Mouse (Mus musculus) cerebellum, postnatal 14 days (tissue): ENCODE results near the gene Crabp1.
A peak's percentile ranks its signal among the peaks of the same experiment; 100 is the strongest.

Experiments used
- DNase-seq, 2 experiments: peaks; one replicate each; pipeline ENCODE4 v3.0.0; 2021; ENCODE audit warnings: mixed read lengths in 2 of 2

The Crabp1 gene

GRCm38 (mm10) chr9:54764561-54765217 lies at the start of gene Crabp1:
TSS of gene Crabp1 (plus strand) at chr9:54764748.
- DNase-seq, result no peak

GRCm38 (mm10) chr9:54715776-54716175 lies 48.8 kb upstream of the Crabp1 start:
- no peak for DNase-seq

- DNase-seq, result no peak
These were observed 47.0 kb upstream of the Crabp1 start for GRCm38 (mm10) chr9:54717527-54717926.

- DNase-seq, result no peak
These were observed 42.4 kb upstream of the Crabp1 start for GRCm38 (mm10) chr9:54722156-54722555.

- no peak for DNase-seq
These were observed 42.0 kb upstream of the Crabp1 start for GRCm38 (mm10) chr9:54722596-54722995.

GRCm38 (mm10) chr9:54726315-54726714 lies 38.2 kb upstream of the Crabp1 start:
- DNase-seq, result no peak

- no peak for DNase-seq
These were observed 32.4 kb upstream of the Crabp1 start for GRCm38 (mm10) chr9:54732122-54732521.

GRCm38 (mm10) chr9:54733921-54734638 lies 30.5 kb upstream of the Crabp1 start, which contains the start of gene Wdr61:
TSS of gene Wdr61 (minus strand) at chr9:54734519.
- peak; percentile 99 for DNase-seq

GRCm38 (mm10) chr9:54734639-54735252 lies 29.8 kb upstream of the Crabp1 start:
- DNase-seq, result no peak

GRCm38 (mm10) chr9:54736284-54736701 lies 28.3 kb upstream of the Crabp1 start:
- peak; percentile 46 to 68 for DNase-seq

- DNase-seq, result peak; percentile 70 to 77
These were observed 26.2 kb upstream of the Crabp1 start for GRCm38 (mm10) chr9:54738376-54738775.

GRCm38 (mm10) chr9:54743891-54744290 lies 20.7 kb upstream of the Crabp1 start:
- DNase-seq, result no peak

GRCm38 (mm10) chr9:54745740-54746370 lies 18.7 kb upstream of the Crabp1 start:
- DNase-seq, result no peak

GRCm38 (mm10) chr9:54750215-54750981 lies 14.2 kb upstream of the Crabp1 start:
- no peak for DNase-seq

- no peak for DNase-seq
These were observed 12.9 kb upstream of the Crabp1 start for GRCm38 (mm10) chr9:54751684-54752083.

- DNase-seq, result no peak
These were observed 12.2 kb upstream of the Crabp1 start for GRCm38 (mm10) chr9:54752201-54752943.

- no peak for DNase-seq
These were observed 11.6 kb upstream of the Crabp1 start for GRCm38 (mm10) chr9:54752944-54753295.

- DNase-seq, result no peak
These were observed 5.0 kb upstream of the Crabp1 start for GRCm38 (mm10) chr9:54759592-54759991.

GRCm38 (mm10) chr9:54764091-54764490 lies 457 bp upstream of the Crabp1 start:
- DNase-seq, result no peak

GRCm38 (mm10) chr9:54765336-54766085 lies 963 bp downstream of the Crabp1 start:
- DNase-seq, result no peak

GRCm38 (mm10) chr9:54770140-54770780 lies 5.7 kb downstream of the Crabp1 start:
- DNase-seq, result no peak
